Comparison of ENCODE assay signal across 8 mouse cellular contexts in the genomic region with DNA sequence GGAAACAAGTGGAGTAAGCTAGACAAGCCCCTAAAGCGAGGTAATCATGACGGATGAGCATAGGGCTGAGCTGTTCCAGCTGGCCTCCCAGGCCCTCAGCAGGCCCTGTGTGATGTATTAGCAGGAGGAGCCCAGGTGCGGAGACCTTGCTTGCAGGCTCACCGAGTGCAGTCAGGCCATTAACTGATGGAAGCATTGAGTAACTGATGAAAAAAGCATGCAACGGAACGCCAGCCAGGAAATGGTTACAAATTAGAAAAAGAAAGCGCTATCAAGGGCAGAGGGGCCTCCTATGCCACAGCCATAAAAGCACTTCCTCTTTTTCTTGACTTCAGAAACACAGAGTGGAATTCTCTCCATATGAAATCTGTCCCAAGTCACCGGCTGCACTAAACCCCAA.
DNase-seq lines count a peak whose midpoint lies in the region; ATAC-seq and TF ChIP-seq lines count a peak whose summit lies in the region.
"Had no signal": no experiment of that assay in that cellular context is flagged by ENCODE, and none has a peak within 500 bp of the region (broad histone marks: within the 10 kb centered on the region; RNA-seq: fewer than 3 reads in every experiment).

No protein-coding gene starts in this region.

- no peaks in the 10 kb centered on the region for H3K36me3 ChIP-seq in stomach, embryonic 14.5 days (ENCODE audit: control insufficient read depth, insufficient read depth, low read length)
- H3K36me3 ChIP-seq in stomach, postnatal 0 days (ENCODE audit: control insufficient read depth, insufficient read depth, low read length) = no peaks in the 10 kb centered on the region
- no peaks in the 10 kb centered on the region for H3K36me3 ChIP-seq in embryonic facial prominence, embryonic 13.5 days
- no peaks in the 10 kb centered on the region for H3K36me3 ChIP-seq in liver, embryonic 11.5 days (ENCODE audit: control insufficient read depth, insufficient read depth, low read length)
- no peaks in the 10 kb centered on the region for H3K36me3 ChIP-seq in midbrain, embryonic 11.5 days (ENCODE audit: control insufficient read depth, insufficient read depth, low read length)

- no peak overlapping the region for H3K4me3 ChIP-seq in stomach, embryonic 14.5 days (ENCODE audit: low read depth, low read length)
- no peak overlapping the region for H3K4me3 ChIP-seq in stomach, postnatal 0 days (ENCODE audit: low read depth, low read length)
- no peak overlapping the region for H3K4me3 ChIP-seq in embryonic facial prominence, embryonic 13.5 days
- H3K4me3 ChIP-seq in liver, embryonic 11.5 days (ENCODE audit: low read depth, low read length) = no peak overlapping the region
- no peak overlapping the region for H3K4me3 ChIP-seq in midbrain, embryonic 11.5 days (ENCODE audit: low read depth, low read length)

- H3K4me1 ChIP-seq in stomach, embryonic 14.5 days (ENCODE audit: control insufficient read depth, insufficient read depth, low read length) = peaks cover 8% of the 10 kb centered on the region; the same call in 1 of the 2 replicates
- H3K4me1 ChIP-seq in stomach, postnatal 0 days (replicated peaks; ENCODE audit: control insufficient read depth, insufficient read depth) = no peaks in the 10 kb centered on the region
- H3K4me1 ChIP-seq in embryonic facial prominence, embryonic 13.5 days = peaks cover 12% of the 10 kb centered on the region
- H3K4me1 ChIP-seq in liver, embryonic 11.5 days (replicated peaks; ENCODE audit: control insufficient read depth, insufficient read depth, low read length) = no peaks in the 10 kb centered on the region
- no peaks in the 10 kb centered on the region for H3K4me1 ChIP-seq in midbrain, embryonic 11.5 days (ENCODE audit: control insufficient read depth, insufficient read depth, low read length)

- TF ChIP-seq EP300 in stomach, postnatal 0 days (optimal IDR thresholded peaks at IDR 0.05) = no peak

- DNase-seq in stomach, postnatal 0 days (ENCODE audit: low spot score) = no peak
- peak; percentile 38 for DNase-seq in liver, embryonic 11.5 days (ENCODE audit: low spot score)
- no peak for DNase-seq in urinary bladder, postnatal 4 days (ENCODE audit: low spot score in 2 of 2)
- no peak for DNase-seq in midbrain, embryonic 11.5 days (ENCODE audit: low spot score, missing footprints)
- no peak for DNase-seq in spleen, postnatal 14 days (ENCODE audit: low spot score in 2 of 2)
- DNase-seq: left cerebral cortex, postnatal 4 days had no signal

- no peak for TF ChIP-seq CTCF in stomach, postnatal 0 days (IDR thresholded peaks at IDR 0.05; ENCODE audit: low read depth)

- H3K9me3 ChIP-seq in stomach, embryonic 14.5 days (ENCODE audit: control insufficient read depth, low read depth, low read length) = no peaks in the 10 kb centered on the region
- H3K9me3 ChIP-seq in stomach, postnatal 0 days (ENCODE audit: control insufficient read depth, low read length) = no peaks in the 10 kb centered on the region
- H3K9me3 ChIP-seq in embryonic facial prominence, embryonic 13.5 days = no peaks in the 10 kb centered on the region
- H3K9me3 ChIP-seq in liver, embryonic 11.5 days (ENCODE audit: control insufficient read depth, low read length) = no peaks in the 10 kb centered on the region
- no peaks in the 10 kb centered on the region for H3K9me3 ChIP-seq in midbrain, embryonic 11.5 days (ENCODE audit: control insufficient read depth, low read length)

- H3K4me2 ChIP-seq in stomach, embryonic 14.5 days (replicated peaks; ENCODE audit: low read depth, low read length) = no peak overlapping the region
- no peak overlapping the region for H3K4me2 ChIP-seq in stomach, postnatal 0 days (replicated peaks; ENCODE audit: low read depth)
- H3K4me2 ChIP-seq in embryonic facial prominence, embryonic 13.5 days = peak overlapping the region; percentile 14
- H3K4me2 ChIP-seq in liver, embryonic 11.5 days = no peak overlapping the region
- H3K4me2 ChIP-seq in midbrain, embryonic 11.5 days = no peak overlapping the region

- ATAC-seq in stomach, embryonic 14.5 days (ENCODE audit: insufficient number of reproducible peaks, insufficient read depth, low FRiP score, low read depth) = peak; percentile 76; the same call in 1 of the 2 replicates
- ATAC-seq in stomach, postnatal 0 days (ENCODE audit: low FRiP score, low TSS enrichment) = no peak
- no peak for ATAC-seq in embryonic facial prominence, embryonic 13.5 days (ENCODE audit: insufficient number of reproducible peaks, insufficient read depth, low FRiP score, low TSS enrichment, low read depth)
- ATAC-seq in liver, embryonic 11.5 days (replicated peaks; ENCODE audit: low FRiP score) = 0 out of 2 replicates have a peak, but pooled peaks have one; percentile 47
- no peak for ATAC-seq in midbrain, embryonic 11.5 days (ENCODE audit: low FRiP score)

- H3K27ac ChIP-seq in stomach, embryonic 14.5 days (ENCODE audit: low read length) = no peak overlapping the region
- no peak overlapping the region for H3K27ac ChIP-seq in stomach, postnatal 0 days (replicated peaks)
- H3K27ac ChIP-seq in embryonic facial prominence, embryonic 13.5 days = no peak overlapping the region
- H3K27ac ChIP-seq in liver, embryonic 11.5 days (ENCODE audit: low read depth, low read length) = no peak overlapping the region
- H3K27ac ChIP-seq in midbrain, embryonic 11.5 days (ENCODE audit: low read depth, low read length) = no peak overlapping the region

- no peak overlapping the region for H3K9ac ChIP-seq in stomach, embryonic 14.5 days (replicated peaks; ENCODE audit: low read depth, low read length)
- no peak overlapping the region for H3K9ac ChIP-seq in stomach, postnatal 0 days (ENCODE audit: low read length)
- no peak overlapping the region for H3K9ac ChIP-seq in embryonic facial prominence, embryonic 13.5 days
- H3K9ac ChIP-seq in liver, embryonic 11.5 days (ENCODE audit: low read depth, low read length) = no peak overlapping the region
- H3K9ac ChIP-seq in midbrain, embryonic 11.5 days (ENCODE audit: low read length) = no peak overlapping the region

- H3K27me3 ChIP-seq in stomach, embryonic 14.5 days (ENCODE audit: control insufficient read depth, insufficient read depth, low read length) = no peaks in the 10 kb centered on the region
- H3K27me3 ChIP-seq in stomach, postnatal 0 days (ENCODE audit: control insufficient read depth, insufficient read depth, low read length) = no peaks in the 10 kb centered on the region
- no peaks in the 10 kb centered on the region for H3K27me3 ChIP-seq in embryonic facial prominence, embryonic 13.5 days
- H3K27me3 ChIP-seq in liver, embryonic 11.5 days (replicated peaks; ENCODE audit: control insufficient read depth, insufficient read depth, low read length) = no peaks in the 10 kb centered on the region
- no peaks in the 10 kb centered on the region for H3K27me3 ChIP-seq in midbrain, embryonic 11.5 days (ENCODE audit: control insufficient read depth, insufficient read depth, low read length)

- WGBS in stomach, embryonic 14.5 days = 7% methylated on average over 8 of the region's 8 CpGs
- WGBS in stomach, postnatal 0 days = 38% methylated on average over 8 of the region's 8 CpGs
- 31% methylated on average over 8 of the region's 8 CpGs for WGBS in embryonic facial prominence, embryonic 13.5 days
- WGBS in liver, embryonic 11.5 days = 15% methylated on average over 8 of the region's 8 CpGs
- WGBS in midbrain, embryonic 11.5 days = 69% methylated on average over 8 of the region's 8 CpGs

Comparison
In these comparisons a context has a peak if more than half of its experiments do, and no peak if none do; other contexts are left out.
1. ATAC-seq: peak in stomach, embryonic 14.5 days (single experiment) and liver, embryonic 11.5 days (single experiment); none in stomach, postnatal 0 days (single experiment), embryonic facial prominence, embryonic 13.5 days (single experiment) and midbrain, embryonic 11.5 days (single experiment).